Mouse (Mus musculus): ENCODE measurements around the gene Klhl36. TPM values are rescaled to one million over a fixed set of nuclear protein-coding genes. Genes with fewer than 3 reads are reported as not detected.

The Klhl36 gene
- polyA plus RNA-seq, 1 experiment from 2014 or later, result 12.2 TPM

DNA sequence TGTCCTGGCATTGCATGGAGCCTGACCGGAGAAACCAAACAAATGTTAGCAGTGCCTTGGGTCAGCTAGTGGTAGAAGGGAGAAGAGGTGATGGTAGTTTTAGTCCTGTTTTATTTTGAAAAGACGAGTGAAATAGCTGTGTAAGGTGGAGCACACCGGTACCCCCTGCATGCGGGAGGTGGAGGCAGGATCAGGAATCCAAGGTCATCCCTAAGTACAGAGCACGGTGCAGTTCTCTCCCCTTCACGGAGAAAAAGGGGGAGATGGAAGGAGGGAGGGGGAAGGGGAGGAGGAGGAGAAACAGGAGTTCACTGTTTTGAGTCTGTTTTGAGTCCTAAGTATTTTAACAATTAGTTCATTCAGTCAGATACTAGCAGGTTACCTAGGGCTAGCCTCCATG is 50.6 kb downstream of the Klhl36 start:
- Histone ChIP-seq H3K36me3 (ENCODE audit: control insufficient read depth, insufficient read depth, low read length) (no peaks in the 10 kb centered on the region), H3K4me2 (ENCODE audit: low read depth, low read length) (peak overlapping the region; percentile 90), H3K9me3 (ENCODE audit: control insufficient read depth, low read length) (no peaks in the 10 kb centered on the region), H3K27ac (ENCODE audit: low read length) (no peak overlapping the region), H3K9ac (ENCODE audit: low read depth, low read length) (0 out of 2 replicates have a peak overlapping the region, but pooled peaks have one; percentile 44), H3K27me3 (replicated peaks; ENCODE audit: control insufficient read depth, insufficient read depth, low read length) (no peaks in the 10 kb centered on the region), H3K4me3 (ENCODE audit: low read length) (peak overlapping the region; percentile 80), H3K4me1 (ENCODE audit: control insufficient read depth, insufficient read depth, low read length) (peaks cover 52% of the 10 kb centered on the region)
- 34% methylated on average over 6 of the region's 6 CpGs for WGBS
- no peak for ATAC-seq

DNA sequence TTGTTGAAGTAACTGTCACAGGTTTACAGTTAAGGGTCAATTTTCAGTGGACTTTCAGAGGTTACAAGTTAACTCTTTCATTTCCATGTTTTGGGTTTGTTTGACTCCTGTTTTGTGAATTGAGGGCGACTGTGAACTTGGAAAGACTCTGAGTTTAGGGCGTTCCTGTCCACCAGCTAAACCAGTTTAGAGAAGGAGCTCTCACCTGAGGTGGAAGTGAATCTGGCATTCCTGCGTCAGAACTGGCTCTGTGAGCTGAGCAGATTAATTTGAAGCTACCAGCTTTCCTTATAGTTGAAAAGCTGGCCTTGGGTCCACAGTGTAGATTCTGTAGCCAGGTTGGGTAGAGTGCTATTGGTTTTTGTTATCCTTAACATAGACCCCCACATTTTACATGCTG is 51.1 kb downstream of the Klhl36 start:
- ATAC-seq, result no peak
- WGBS, result 55% methylated on average over 3 of the region's 3 CpGs

DNA sequence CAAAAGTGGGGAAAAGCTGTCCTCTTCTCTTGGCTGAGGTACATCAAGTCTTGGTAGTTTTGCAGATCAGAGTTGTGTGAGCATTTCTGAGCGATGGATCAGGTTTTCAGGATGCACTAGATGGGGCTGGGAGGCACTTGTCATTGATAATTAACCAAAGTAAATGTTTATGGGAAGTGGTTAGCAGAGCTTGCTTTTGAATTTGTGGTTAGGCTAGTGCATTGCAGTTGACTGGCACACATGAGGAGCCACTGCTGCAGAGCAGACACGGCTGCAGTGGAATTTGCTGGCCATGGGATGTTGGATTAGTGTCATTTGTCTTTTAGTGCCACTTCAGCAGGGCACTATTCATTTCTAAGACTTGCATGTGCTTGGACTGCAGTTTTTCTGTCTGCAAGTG is 52.1 kb downstream of the Klhl36 start:
- ATAC-seq, result no peak
- Histone ChIP-seq H3K4me1 (ENCODE audit: control insufficient read depth, insufficient read depth, low read length) (peaks cover 52% of the 10 kb centered on the region), H3K9me3 (ENCODE audit: control insufficient read depth, low read length) (no peaks in the 10 kb centered on the region), H3K9ac (ENCODE audit: low read depth, low read length) (no peak overlapping the region), H3K4me2 (ENCODE audit: low read depth, low read length) (no peak overlapping the region), H3K27ac (ENCODE audit: low read length) (no peak overlapping the region), H3K4me3 (ENCODE audit: low read length) (no peak overlapping the region), H3K36me3 (ENCODE audit: control insufficient read depth, insufficient read depth, low read length) (no peaks in the 10 kb centered on the region), H3K27me3 (replicated peaks; ENCODE audit: control insufficient read depth, insufficient read depth, low read length) (no peaks in the 10 kb centered on the region)
- WGBS, result 22% methylated on average over 2 of the region's 2 CpGs

More for the DNA sequence above, 51.1 kb downstream of the Klhl36 start:
- H3K4me2 ChIP-seq (ENCODE audit: low read depth, low read length), result no peak overlapping the region; the same call in 1 of the 2 replicates
- H3K9me3 ChIP-seq (ENCODE audit: control insufficient read depth, low read length), result no peaks in the 10 kb centered on the region
- H3K4me1 ChIP-seq (ENCODE audit: control insufficient read depth, insufficient read depth, low read length), result peaks cover 52% of the 10 kb centered on the region
- no peak overlapping the region for H3K4me3 ChIP-seq (ENCODE audit: low read length)
- no peak overlapping the region for H3K9ac ChIP-seq (ENCODE audit: low read depth, low read length)
- no peaks in the 10 kb centered on the region for H3K27me3 ChIP-seq (replicated peaks; ENCODE audit: control insufficient read depth, insufficient read depth, low read length)
- no peak overlapping the region for H3K27ac ChIP-seq (ENCODE audit: low read length)
- H3K36me3 ChIP-seq (ENCODE audit: control insufficient read depth, insufficient read depth, low read length), result no peaks in the 10 kb centered on the region

DNA sequence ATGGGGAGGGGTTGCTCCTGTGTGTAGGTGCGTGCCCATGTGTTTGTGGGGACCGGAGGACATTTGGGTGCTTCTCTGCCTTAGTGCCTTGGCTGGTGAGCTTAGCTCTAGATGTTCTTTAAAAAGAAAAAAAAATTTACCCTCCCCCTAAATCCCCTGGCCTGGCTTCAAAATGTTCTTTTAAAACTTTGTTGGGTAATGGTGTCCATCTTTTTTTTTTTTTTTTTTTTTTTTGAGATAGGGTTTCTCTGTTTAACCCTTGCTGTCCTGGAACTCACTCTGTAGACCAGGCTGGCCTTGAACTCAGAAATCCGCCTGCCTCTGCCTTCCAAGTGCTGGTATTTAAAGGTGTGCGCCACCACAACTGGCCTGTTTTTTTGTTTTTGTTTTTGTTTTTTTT is 53.2 kb downstream of the Klhl36 start:
- Histone ChIP-seq H3K4me1 (ENCODE audit: control insufficient read depth, insufficient read depth, low read length) (peaks cover 52% of the 10 kb centered on the region), H3K36me3 (ENCODE audit: control insufficient read depth, insufficient read depth, low read length) (no peaks in the 10 kb centered on the region), H3K27me3 (replicated peaks; ENCODE audit: control insufficient read depth, insufficient read depth, low read length) (no peaks in the 10 kb centered on the region), H3K4me3 (ENCODE audit: low read length) (no peak overlapping the region), H3K27ac (ENCODE audit: low read length) (no peak overlapping the region), H3K4me2 (ENCODE audit: low read depth, low read length) (no peak overlapping the region), H3K9me3 (ENCODE audit: control insufficient read depth, low read length) (no peaks in the 10 kb centered on the region), H3K9ac (ENCODE audit: low read depth, low read length) (no peak overlapping the region)
- no peak for ATAC-seq
- WGBS, result 77% methylated on average over 4 of the region's 4 CpGs

DNA sequence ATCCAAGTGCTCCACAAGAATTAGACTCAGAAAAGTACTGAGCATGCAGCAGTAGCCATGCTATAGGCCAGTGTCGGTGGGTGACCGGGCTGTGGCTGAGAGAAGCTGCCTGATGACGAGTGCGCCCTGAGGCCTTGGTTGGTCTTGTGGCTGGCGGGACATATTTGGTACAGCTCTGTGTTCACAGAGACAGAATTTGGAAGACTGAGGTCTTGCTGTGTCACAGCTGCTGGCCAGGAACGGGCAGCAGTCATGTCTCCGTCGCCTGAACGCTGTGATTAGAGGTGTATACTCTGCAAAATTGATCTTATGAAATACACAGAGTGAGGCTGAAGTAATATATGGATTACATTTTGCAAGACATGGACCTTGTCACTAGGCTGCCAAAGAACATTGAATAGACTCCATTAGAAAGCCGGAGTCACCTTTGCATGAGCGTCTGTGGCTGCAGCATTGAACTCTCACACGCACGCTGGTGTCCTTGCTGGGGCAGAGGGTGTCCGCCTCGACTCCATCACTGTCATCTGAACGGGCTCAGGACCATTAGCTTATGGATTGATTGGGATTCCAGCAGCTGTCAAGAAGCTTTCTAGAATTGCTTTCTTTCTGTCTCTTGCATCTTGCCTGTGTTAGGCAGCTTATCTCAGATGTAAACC is 54.3 kb downstream of the Klhl36 start:
- H3K36me3 ChIP-seq (ENCODE audit: control insufficient read depth, insufficient read depth, low read length), result no peaks in the 10 kb centered on the region
- no peak for ATAC-seq
- 70% methylated on average over 16 of the region's 16 CpGs for WGBS
- H3K4me3 ChIP-seq (ENCODE audit: low read length), result no peak overlapping the region
- H3K9ac ChIP-seq (ENCODE audit: low read depth, low read length), result peak overlapping the region; percentile 14; the same call in 1 of the 2 replicates
- H3K4me1 ChIP-seq (ENCODE audit: control insufficient read depth, insufficient read depth, low read length), result peaks cover 52% of the 10 kb centered on the region
- H3K27me3 ChIP-seq (replicated peaks; ENCODE audit: control insufficient read depth, insufficient read depth, low read length), result no peaks in the 10 kb centered on the region
- H3K4me2 ChIP-seq (ENCODE audit: low read depth, low read length), result no peak overlapping the region
- H3K27ac ChIP-seq (ENCODE audit: low read length), result no peak overlapping the region
- no peaks in the 10 kb centered on the region for H3K9me3 ChIP-seq (ENCODE audit: control insufficient read depth, low read length)

DNA sequence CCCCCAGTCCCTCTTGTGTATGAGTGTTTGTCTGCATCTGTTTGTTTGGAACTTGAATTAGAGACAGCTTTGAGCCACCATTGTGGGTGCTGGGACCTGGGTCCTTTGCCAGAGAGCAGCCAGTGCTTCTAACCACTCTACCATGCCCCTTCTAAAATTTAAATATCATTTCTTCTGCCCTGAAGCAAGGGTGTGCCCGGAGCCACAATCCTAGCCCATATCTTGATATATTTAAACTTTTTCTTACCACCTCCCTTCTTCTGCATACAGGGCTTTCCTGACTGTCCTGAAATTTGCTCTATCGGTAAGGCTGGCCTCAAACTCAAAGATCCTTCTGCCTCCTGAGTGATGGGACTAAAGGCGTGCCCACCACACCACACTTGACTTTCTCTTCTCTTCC is 55.3 kb downstream of the Klhl36 start:
- H3K9me3 ChIP-seq (ENCODE audit: control insufficient read depth, low read length), result no peaks in the 10 kb centered on the region
- 82% methylated on average over 3 of the region's 3 CpGs for WGBS
- H3K36me3 ChIP-seq (ENCODE audit: control insufficient read depth, insufficient read depth, low read length), result no peaks in the 10 kb centered on the region
- H3K4me2 ChIP-seq (ENCODE audit: low read depth, low read length), result no peak overlapping the region
- H3K4me1 ChIP-seq (ENCODE audit: control insufficient read depth, insufficient read depth, low read length), result peaks cover 46% of the 10 kb centered on the region
- no peak overlapping the region for H3K4me3 ChIP-seq (ENCODE audit: low read length)
- H3K9ac ChIP-seq (ENCODE audit: low read depth, low read length), result peak overlapping the region; percentile 14; the same call in 1 of the 2 replicates
- no peak for ATAC-seq
- H3K27ac ChIP-seq (ENCODE audit: low read length), result no peak overlapping the region
- no peaks in the 10 kb centered on the region for H3K27me3 ChIP-seq (replicated peaks; ENCODE audit: control insufficient read depth, insufficient read depth, low read length)

DNA sequence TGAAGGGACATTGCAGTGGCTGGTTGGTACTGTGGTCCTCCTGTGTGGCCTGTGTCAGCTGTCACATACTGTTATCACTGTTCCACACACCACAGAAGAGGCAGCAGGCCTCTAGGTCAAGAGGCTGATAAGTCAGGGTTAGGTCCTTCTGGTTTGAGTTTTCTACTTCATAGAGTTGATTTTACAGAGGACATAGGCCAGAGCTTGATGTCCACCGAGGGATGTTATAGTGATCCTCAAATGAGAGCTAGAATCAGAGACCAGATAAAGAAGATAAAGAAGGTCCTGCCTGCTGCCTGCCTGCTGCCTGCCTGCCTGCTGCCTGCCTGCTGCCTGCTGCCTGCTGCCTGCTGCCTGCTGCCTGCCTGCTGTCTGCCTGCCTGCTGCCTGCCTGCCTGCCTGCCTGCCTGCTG is 56.1 kb downstream of the Klhl36 start:
- Histone ChIP-seq H3K27me3 (replicated peaks; ENCODE audit: control insufficient read depth, insufficient read depth, low read length) (no peaks in the 10 kb centered on the region), H3K4me2 (ENCODE audit: low read depth, low read length) (no peak overlapping the region), H3K9me3 (ENCODE audit: control insufficient read depth, low read length) (no peaks in the 10 kb centered on the region), H3K36me3 (ENCODE audit: control insufficient read depth, insufficient read depth, low read length) (no peaks in the 10 kb centered on the region), H3K4me3 (ENCODE audit: low read length) (no peak overlapping the region), H3K27ac (ENCODE audit: low read length) (no peak overlapping the region), H3K4me1 (ENCODE audit: control insufficient read depth, insufficient read depth, low read length) (peaks cover 38% of the 10 kb centered on the region), H3K9ac (ENCODE audit: low read depth, low read length) (no peak overlapping the region)
- peak; percentile 82 for ATAC-seq
- WGBS, result 64% methylated on average over 1 of the region's 1 CpGs

DNA sequence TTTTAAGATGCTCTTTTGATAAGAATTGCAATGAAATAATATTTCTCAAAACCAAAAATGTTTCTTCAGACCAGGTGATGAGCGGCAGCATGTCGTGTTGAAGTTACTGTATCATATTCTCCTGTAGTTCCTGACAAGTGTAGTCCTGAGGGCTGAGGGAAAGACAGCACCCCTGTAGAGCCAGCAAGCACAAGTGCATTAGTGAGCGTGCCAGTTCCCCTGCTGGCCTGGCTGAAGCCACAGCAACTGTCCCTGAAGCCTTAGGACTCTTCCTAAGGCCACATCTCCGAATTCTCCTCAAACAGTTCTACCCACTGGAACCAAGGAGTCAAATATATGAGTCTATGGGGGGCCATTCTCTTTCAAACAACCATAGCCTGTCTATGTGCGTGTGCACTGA is 61.2 kb downstream of the Klhl36 start:
- 88% methylated on average over 5 of the region's 5 CpGs for WGBS
- Histone ChIP-seq H3K4me1 (ENCODE audit: control insufficient read depth, insufficient read depth, low read length) (no peaks in the 10 kb centered on the region; the same call in 1 of the 2 replicates), H3K4me2 (ENCODE audit: low read depth, low read length) (no peak overlapping the region), H3K27ac (ENCODE audit: low read length) (no peak overlapping the region), H3K4me3 (ENCODE audit: low read length) (no peak overlapping the region), H3K36me3 (ENCODE audit: control insufficient read depth, insufficient read depth, low read length) (no peaks in the 10 kb centered on the region), H3K9me3 (ENCODE audit: control insufficient read depth, low read length) (no peaks in the 10 kb centered on the region), H3K9ac (ENCODE audit: low read depth, low read length) (no peak overlapping the region), H3K27me3 (replicated peaks; ENCODE audit: control insufficient read depth, insufficient read depth, low read length) (no peaks in the 10 kb centered on the region)
- no peak for ATAC-seq

DNA sequence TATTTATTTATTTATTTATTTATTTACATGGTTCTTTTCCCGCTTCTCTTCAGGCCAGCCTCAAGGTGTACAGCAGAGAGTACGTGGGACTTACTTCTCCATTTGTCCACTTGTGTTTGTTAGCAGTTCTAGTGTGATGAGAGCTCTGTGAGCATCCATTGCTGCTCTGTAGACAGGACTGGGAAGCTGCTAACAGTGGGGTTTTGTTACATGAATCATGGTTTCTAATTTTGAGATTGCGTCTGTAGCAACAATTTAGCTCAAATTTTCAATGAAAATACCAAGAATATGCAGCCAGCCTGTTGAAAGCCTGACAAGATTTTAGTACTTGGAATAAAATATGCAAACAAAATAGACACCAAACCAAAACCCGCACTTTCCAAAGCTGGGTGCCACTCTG is 63.4 kb downstream of the Klhl36 start:
- Histone ChIP-seq H3K36me3 (ENCODE audit: control insufficient read depth, insufficient read depth, low read length) (no peaks in the 10 kb centered on the region), H3K9ac (ENCODE audit: low read depth, low read length) (no peak overlapping the region), H3K4me1 (ENCODE audit: control insufficient read depth, insufficient read depth, low read length) (no peaks in the 10 kb centered on the region; the same call in 1 of the 2 replicates), H3K27ac (ENCODE audit: low read length) (no peak overlapping the region), H3K4me2 (ENCODE audit: low read depth, low read length) (no peak overlapping the region), H3K9me3 (ENCODE audit: control insufficient read depth, low read length) (no peaks in the 10 kb centered on the region), H3K27me3 (replicated peaks; ENCODE audit: control insufficient read depth, insufficient read depth, low read length) (no peaks in the 10 kb centered on the region), H3K4me3 (ENCODE audit: low read length) (no peak overlapping the region)
- ATAC-seq, result no peak
- WGBS, result 93% methylated on average over 4 of the region's 4 CpGs

DNA sequence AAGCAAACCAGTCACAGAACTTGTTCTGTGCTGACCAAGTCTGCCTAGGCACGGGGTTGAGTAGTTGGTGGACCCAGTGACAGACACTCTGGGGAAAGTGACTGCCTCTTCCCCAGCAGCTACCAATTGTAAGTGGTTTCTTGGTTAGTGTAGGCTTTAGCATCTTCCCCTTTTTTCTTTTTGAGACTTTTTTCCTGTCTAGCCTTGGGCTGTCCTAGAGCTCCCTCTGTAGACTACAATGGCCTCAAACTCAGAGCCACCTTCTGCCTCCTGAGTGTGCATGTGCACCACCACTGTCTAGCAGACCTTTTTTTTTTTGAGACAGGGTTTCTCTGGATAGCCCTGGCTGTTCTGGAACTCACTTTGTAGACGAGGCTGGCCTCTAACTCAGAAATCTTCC is 64.4 kb downstream of the Klhl36 start:
- no peaks in the 10 kb centered on the region for H3K36me3 ChIP-seq (ENCODE audit: control insufficient read depth, insufficient read depth, low read length)
- no peak for ATAC-seq
- no peaks in the 10 kb centered on the region for H3K9me3 ChIP-seq (ENCODE audit: control insufficient read depth, low read length)
- no peaks in the 10 kb centered on the region; the same call in 1 of the 2 replicates for H3K4me1 ChIP-seq (ENCODE audit: control insufficient read depth, insufficient read depth, low read length)
- H3K4me3 ChIP-seq (ENCODE audit: low read length), result no peak overlapping the region
- H3K4me2 ChIP-seq (ENCODE audit: low read depth, low read length), result no peak overlapping the region
- no peaks in the 10 kb centered on the region for H3K27me3 ChIP-seq (replicated peaks; ENCODE audit: control insufficient read depth, insufficient read depth, low read length)
- H3K27ac ChIP-seq (ENCODE audit: low read length), result no peak overlapping the region
- no peak overlapping the region for H3K9ac ChIP-seq (ENCODE audit: low read depth, low read length)
- WGBS, result 75% methylated on average over 2 of the region's 2 CpGs
